Mouse (Mus musculus) ES-E14 (cell line): Measurements from ENCODE around the gene Clcn2.

Source experiments
- CHD2 ChIP-seq: IDR thresholded peaks from 2 replicates; pipeline ENCODE4 v1.6.1; 2014; ENCODE audit warnings: mild to moderate bottlenecking, low read depth, low read length, inconsistent platforms
- ZNF384 ChIP-seq: IDR thresholded peaks from 2 replicates; pipeline ENCODE4 v1.6.1; 2012; ENCODE audit warnings: low read depth, low read length, inconsistent platforms

GRCm38 (mm10) chr16:20702522-20702893, 15.0 kb downstream of the Clcn2 start:
- TF ChIP-seq ZNF384: 0 out of 2 replicates have a peak, but pooled peaks have one; percentile 12
- no peak for TF ChIP-seq CHD2
